Comparison of ENCODE assay signal across 11 mouse cellular contexts in genomic region chr5:96916897-96917296, GRCm38 (mm10).
DNase-seq lines count a peak whose midpoint lies in the region; ATAC-seq and TF ChIP-seq lines count a peak whose summit lies in the region.
"Had no signal": no experiment of that assay in that cellular context is flagged by ENCODE, and none has a peak within 500 bp of the region (broad histone marks: within the 10 kb centered on the region; RNA-seq: fewer than 3 reads in every experiment).

No protein-coding gene starts in this region.

- H3K4me1 ChIP-seq in hindbrain, embryonic 15.5 days (replicated peaks): 0 out of 2 replicates have a peak, but pooled peaks cover 3% of the 10 kb centered on the region
- H3K4me1 ChIP-seq in hindbrain, embryonic 10.5 days (replicated peaks): peaks cover 11% of the 10 kb centered on the region
- H3K4me1 ChIP-seq in liver, embryonic 12.5 days: peaks cover 95% of the 10 kb centered on the region
- no peaks in the 10 kb centered on the region for H3K4me1 ChIP-seq in stomach, postnatal 0 days (replicated peaks; ENCODE audit: control insufficient read depth, insufficient read depth)

- no peak overlapping the region for H3K4me3 ChIP-seq in hindbrain, embryonic 15.5 days
- H3K4me3 ChIP-seq in hindbrain, embryonic 10.5 days: no peak overlapping the region
- H3K4me3 ChIP-seq in liver, embryonic 12.5 days: no peak overlapping the region
- H3K4me3 ChIP-seq in stomach, postnatal 0 days (ENCODE audit: low read depth, low read length): no peak overlapping the region

- H3K27ac ChIP-seq in hindbrain, embryonic 15.5 days (replicated peaks): peak overlapping the region; percentile 43
- H3K27ac ChIP-seq in hindbrain, embryonic 10.5 days: no peak overlapping the region
- H3K27ac ChIP-seq in liver, embryonic 12.5 days: peak overlapping the region; percentile 92
- no peak overlapping the region for H3K27ac ChIP-seq in stomach, postnatal 0 days (replicated peaks)

- no peak for TF ChIP-seq EP300 in stomach, postnatal 0 days (optimal IDR thresholded peaks at IDR 0.05)

- no peak overlapping the region for H3K9ac ChIP-seq in hindbrain, embryonic 15.5 days
- H3K9ac ChIP-seq in liver, embryonic 12.5 days: 0 out of 2 replicates have a peak overlapping the region, but pooled peaks have one; percentile 5
- no peak overlapping the region for H3K9ac ChIP-seq in stomach, postnatal 0 days (ENCODE audit: low read length)

- 0 out of 2 replicates have a peak, but pooled peaks have one; percentile 6 for TF ChIP-seq CTCF in stomach, postnatal 0 days (IDR thresholded peaks at IDR 0.05; ENCODE audit: low read depth)

- H3K36me3 ChIP-seq in hindbrain, embryonic 15.5 days: no peaks in the 10 kb centered on the region
- no peaks in the 10 kb centered on the region for H3K36me3 ChIP-seq in hindbrain, embryonic 10.5 days
- H3K36me3 ChIP-seq in liver, embryonic 12.5 days: no peaks in the 10 kb centered on the region
- no peaks in the 10 kb centered on the region for H3K36me3 ChIP-seq in stomach, postnatal 0 days (ENCODE audit: control insufficient read depth, insufficient read depth, low read length)

- WGBS in hindbrain, embryonic 15.5 days: 38% methylated on average over 6 of the region's 6 CpGs
- 75% methylated on average over 6 of the region's 6 CpGs for WGBS in hindbrain, embryonic 10.5 days
- WGBS in liver, embryonic 12.5 days (ENCODE audit: insufficient replicate concordance): 73% methylated on average over 6 of the region's 6 CpGs
- WGBS in stomach, postnatal 0 days: 81% methylated on average over 6 of the region's 6 CpGs

- H3K9me3 ChIP-seq in hindbrain, embryonic 15.5 days: no peaks in the 10 kb centered on the region
- H3K9me3 ChIP-seq in hindbrain, embryonic 10.5 days: no peaks in the 10 kb centered on the region
- H3K9me3 ChIP-seq in liver, embryonic 12.5 days (replicated peaks): no peaks in the 10 kb centered on the region
- H3K9me3 ChIP-seq in stomach, postnatal 0 days (ENCODE audit: control insufficient read depth, low read length): no peaks in the 10 kb centered on the region

- no peaks in the 10 kb centered on the region for H3K27me3 ChIP-seq in hindbrain, embryonic 15.5 days
- no peaks in the 10 kb centered on the region for H3K27me3 ChIP-seq in hindbrain, embryonic 10.5 days (ENCODE audit: insufficient read depth, poor library complexity, severe bottlenecking)
- H3K27me3 ChIP-seq in liver, embryonic 12.5 days (replicated peaks): no peaks in the 10 kb centered on the region
- no peaks in the 10 kb centered on the region for H3K27me3 ChIP-seq in stomach, postnatal 0 days (ENCODE audit: control insufficient read depth, insufficient read depth, low read length)

- H3K4me2 ChIP-seq in hindbrain, embryonic 15.5 days: no peak overlapping the region
- no peak overlapping the region for H3K4me2 ChIP-seq in liver, embryonic 12.5 days
- no peak overlapping the region for H3K4me2 ChIP-seq in stomach, postnatal 0 days (replicated peaks; ENCODE audit: low read depth)

- DNase-seq in hindbrain, embryonic 10.5 days (ENCODE audit: low spot score): no peak
- peak; percentile 51 for DNase-seq in retina, postnatal 1 day
- DNase-seq in retina, embryonic 14.5 days (ENCODE audit: low spot score): no peak
- DNase-seq in stomach, postnatal 0 days (ENCODE audit: low spot score): no peak
- no peak for DNase-seq in right cerebral cortex, adult 2 months (ENCODE audit: low spot score in 2 of 2)
- DNase-seq in adipocyte (ENCODE audit: low spot score): no peak
- DNase-seq: cerebellum, adult 9-10 months; lung, postnatal 14 days had no signal

- ATAC-seq in hindbrain, embryonic 15.5 days (ENCODE audit: low FRiP score, low read depth): no peak; the same call in 1 of the 2 replicates
- ATAC-seq in liver, embryonic 12.5 days: no peak
- ATAC-seq in stomach, postnatal 0 days (ENCODE audit: low FRiP score, low TSS enrichment): no peak
- ATAC-seq: forebrain, embryonic 16.5 days had no signal

Comparison
In these comparisons a context has a peak if more than half of its experiments do, and no peak if none do; other contexts are left out.
1. H3K27ac ChIP-seq: peak in hindbrain, embryonic 15.5 days (single experiment) and liver, embryonic 12.5 days (single experiment); none in hindbrain, embryonic 10.5 days (single experiment) and stomach, postnatal 0 days (single experiment).